Mouse (Mus musculus) embryonic facial prominence, embryonic 14.5 days (tissue): ENCODE measurements around the gene Trim30b. TPM values are rescaled to one million over a fixed set of nuclear protein-coding genes. Genes with fewer than 3 reads are reported as not detected.

Experiments
- polyA plus RNA-seq: library from polyadenylated mRNA; unstranded; fragments of >200 nt; fragmentation: Nextera tagmentation; extraction: Ambion mirVana; gene quantifications from 2 replicates; pipeline ENCODE4 v1.2.1, GENCODE M21; 2014

Gene Trim30b
- polyA plus RNA-seq, 1 experiment from 2014 or later, result not detected

Other genes starting within 250 kb of the Trim30b start
- gene Ubqln5, start 240.1 kb downstream of the Trim30b start, polyA plus RNA-seq, result not detected in 2 replicates
- not detected in 2 replicates for gene Olfr643, start 232.5 kb downstream of the Trim30b start, polyA plus RNA-seq
- 0.21 and 0.25 TPM in 2 replicates for gene Ubqln3, start 226.6 kb downstream of the Trim30b start, polyA plus RNA-seq
- 0.17 and 0.45 TPM in 2 replicates for gene Ubqlnl, start 219.3 kb downstream of the Trim30b start, polyA plus RNA-seq
- gene Olfm5, start 205.1 kb downstream of the Trim30b start, polyA plus RNA-seq, result 17.6 and 28.0 TPM in 2 replicates
- 0.17 and 0.18 TPM in 2 replicates for gene Olfr648, start 186.5 kb downstream of the Trim30b start, polyA plus RNA-seq
- not detected in 2 replicates for gene Olfr649, start 173.9 kb downstream of the Trim30b start, polyA plus RNA-seq
- 0.72 and 0.89 TPM in 2 replicates for gene Trim6, start 151.1 kb downstream of the Trim30b start, polyA plus RNA-seq
- gene Trim34a, start 125.4 kb downstream of the Trim30b start, polyA plus RNA-seq, result 2.2 and 2.4 TPM in 2 replicates
- 0.19 and 0.47 TPM in 2 replicates for gene Trim5, start 81.8 kb downstream of the Trim30b start, polyA plus RNA-seq
- gene Trim12a, start 54.4 kb downstream of the Trim30b start, polyA plus RNA-seq, result 7.2 and 7.6 TPM in 2 replicates
- gene Trim34b, start 40.4 kb downstream of the Trim30b start, polyA plus RNA-seq, result not detected in 2 replicates
- 2.1 and 2.2 TPM in 2 replicates for gene Trim12c, start 16.5 kb downstream of the Trim30b start, polyA plus RNA-seq
- gene Trim30c, start 31.0 kb upstream of the Trim30b start, polyA plus RNA-seq, result 0.45 TPM in 1 of 2 replicates, not detected in the other
- gene Trim30a, start 95.3 kb upstream of the Trim30b start, polyA plus RNA-seq, result 1.9 and 2.1 TPM in 2 replicates
- gene Trim30d, start 138.0 kb upstream of the Trim30b start, polyA plus RNA-seq, result 0.87 and 1.4 TPM in 2 replicates
- not detected in 2 replicates for gene Olfr651, start 180.2 kb upstream of the Trim30b start, polyA plus RNA-seq
- gene Olfr652, start 191.0 kb upstream of the Trim30b start, polyA plus RNA-seq, result 0.04 and 0.10 TPM in 2 replicates
- gene Olfr653, start 207.4 kb upstream of the Trim30b start, polyA plus RNA-seq, result 0.05 and 0.17 TPM in 2 replicates
- gene Olfr654, start 217.1 kb upstream of the Trim30b start, polyA plus RNA-seq, result not detected in 2 replicates
- not detected in 2 replicates for gene Olfr655, start 231.9 kb upstream of the Trim30b start, polyA plus RNA-seq
- gene Olfr656, start 244.1 kb upstream of the Trim30b start, polyA plus RNA-seq, result 0.17 TPM in 1 of 2 replicates, not detected in the other